Mouse (Mus musculus): ENCODE measurements around the gene Derl2. TPM values are rescaled to one million over a fixed set of nuclear protein-coding genes. Genes with fewer than 3 reads are reported as not detected.

The Derl2 gene
- 26.5 and 38.8 TPM in 2 replicates for polyA plus RNA-seq (2015; fragmentation: Nextera tagmentation; extraction: Ambion mirVana)

GRCm38 (mm10) chr11:71019201-71020068, at the start of gene Derl2, which contains the start of gene Mis12:
Gene Derl2, minus strand, starts transcription at chr11:71019841.
Gene Mis12, plus strand, starts transcription at chr11:71019611.

DNA sequence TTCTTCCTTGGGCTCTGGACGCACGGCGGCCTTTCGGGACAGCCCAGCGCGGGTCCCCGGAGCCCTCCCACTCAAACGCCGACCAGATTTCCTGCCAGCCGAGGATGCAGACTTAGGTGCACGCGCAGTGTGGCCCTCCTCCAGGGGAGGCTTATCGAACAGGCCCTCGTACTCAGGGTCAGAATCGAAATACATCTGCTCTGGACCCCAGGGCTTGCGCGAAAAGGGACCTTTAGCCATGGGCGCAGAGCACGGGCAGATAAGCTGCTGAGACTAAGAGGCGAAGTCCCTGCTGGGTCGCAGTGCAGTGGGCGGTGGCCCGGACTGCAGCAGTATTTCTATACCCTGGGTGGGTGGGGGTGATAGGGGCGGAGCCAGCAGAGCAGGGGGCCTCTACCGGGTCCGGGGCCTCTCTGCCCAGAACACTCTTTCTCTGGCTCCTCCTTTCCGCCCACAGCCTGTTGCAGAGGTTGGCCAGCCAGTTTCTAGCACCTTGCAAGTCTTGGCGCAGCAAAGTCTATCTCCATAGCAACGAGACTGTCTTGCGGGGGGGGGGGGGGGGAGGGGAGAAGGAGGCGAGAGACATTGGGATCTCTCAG, 13.6 kb upstream of the Derl2 start, which contains the start of gene 6330403K07Rik:
TSS of gene 6330403K07Rik (minus strand) at position 351 of the 599 bp plus-strand sequence.

DNA sequence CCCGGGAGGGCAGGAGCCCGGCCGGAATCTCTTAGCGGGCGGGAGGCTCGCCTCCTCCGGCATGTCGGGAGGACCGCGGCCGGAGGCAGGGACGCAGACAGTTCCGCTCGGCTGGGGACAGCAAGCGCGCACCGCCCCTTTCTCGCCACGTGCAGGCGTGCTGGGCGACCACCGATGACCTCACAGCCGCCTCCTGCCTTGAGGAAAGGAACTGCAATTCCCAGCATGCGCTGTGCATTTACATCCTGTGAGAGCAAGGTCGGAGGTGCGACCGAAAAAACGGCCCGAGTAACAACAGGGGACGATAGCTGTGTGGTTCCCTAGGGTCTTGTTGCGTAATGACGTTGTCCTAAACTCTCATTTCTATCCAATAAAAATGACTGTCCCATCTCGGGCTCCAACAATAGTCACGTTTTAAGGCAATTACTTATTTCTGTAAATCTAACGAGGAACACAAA, 15.3 kb downstream of the Derl2 start, which contains the start of gene Dhx33:
TSS of gene Dhx33 (minus strand) at position 122 of the 458 bp plus-strand sequence.

DNA sequence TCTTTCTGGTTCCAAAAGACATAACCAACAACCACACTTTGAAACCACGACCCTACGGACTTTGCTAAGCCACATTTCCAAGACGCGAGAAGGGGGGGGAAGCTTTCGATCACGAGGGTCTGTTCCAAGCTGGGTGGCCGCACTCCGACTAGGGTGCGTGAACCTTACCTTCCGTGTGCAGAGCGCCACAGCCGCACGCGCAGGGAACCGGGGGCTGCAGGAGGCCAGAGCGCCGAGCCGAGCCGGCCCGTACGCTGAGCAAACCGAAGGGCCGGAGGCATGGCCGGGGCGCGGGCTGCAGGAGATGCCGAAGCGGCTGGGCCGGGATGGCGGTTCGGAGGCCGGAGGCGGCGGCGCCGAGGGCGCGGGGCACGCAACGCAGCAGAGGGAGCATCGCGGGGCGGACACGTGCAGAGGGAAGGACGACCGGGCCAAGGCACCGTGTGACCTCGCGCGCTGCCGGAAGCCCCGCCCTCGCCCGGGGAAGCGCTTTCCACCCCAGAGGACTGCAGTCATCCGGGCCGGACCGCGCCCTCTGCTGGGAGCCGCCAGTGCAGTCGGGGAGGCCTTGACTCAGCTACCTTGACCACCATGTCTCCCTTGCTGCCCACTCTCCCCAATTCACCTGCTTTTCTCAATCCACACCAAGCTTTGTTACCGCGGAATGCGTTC, 36.9 kb downstream of the Derl2 start, which contains the start of gene C1qbp:
TSS of gene C1qbp (minus strand) at position 470 of the 672 bp plus-strand sequence.

GRCm38 (mm10) chr11:70969821-70970559, 49.7 kb downstream of the Derl2 start, which contains the start of the genes Nup88 and Rpain:
Gene Nup88, minus strand, starts transcription at chr11:70969973.
Gene Rpain, plus strand, starts transcription at chr11:70970213.

Other genes starting within 250 kb of the Derl2 start
- gene Scimp, start 207.3 kb downstream of the Derl2 start, polyA plus RNA-seq (2015; fragmentation: Nextera tagmentation; extraction: Ambion mirVana) = 0.45 and 0.52 TPM in 2 replicates
- 27.2 and 28.6 TPM in 2 replicates for gene Rabep1, start 175.1 kb downstream of the Derl2 start, polyA plus RNA-seq (2015; fragmentation: Nextera tagmentation; extraction: Ambion mirVana)
- gene Nup88, start 49.9 kb downstream of the Derl2 start, polyA plus RNA-seq (2015; fragmentation: Nextera tagmentation; extraction: Ambion mirVana) = 77.0 and 77.8 TPM in 2 replicates
- gene Rpain, start 49.6 kb downstream of the Derl2 start, polyA plus RNA-seq (2015; fragmentation: Nextera tagmentation; extraction: Ambion mirVana) = 32.9 and 36.9 TPM in 2 replicates
- gene C1qbp, start 36.8 kb downstream of the Derl2 start, polyA plus RNA-seq (2015; fragmentation: Nextera tagmentation; extraction: Ambion mirVana) = 221 and 223 TPM in 2 replicates
- gene Dhx33, start 15.4 kb downstream of the Derl2 start, polyA plus RNA-seq (2015; fragmentation: Nextera tagmentation; extraction: Ambion mirVana) = 6.4 TPM in 2 replicates
- gene Mis12, start 230 bp downstream of the Derl2 start, polyA plus RNA-seq (2015; fragmentation: Nextera tagmentation; extraction: Ambion mirVana) = 9.1 and 10.8 TPM in 2 replicates
- gene 6330403K07Rik, start 13.7 kb upstream of the Derl2 start, polyA plus RNA-seq (2015; fragmentation: Nextera tagmentation; extraction: Ambion mirVana) = 29.7 and 29.9 TPM in 2 replicates
- 0.09 TPM in 1 of 2 replicates, not detected in the other for gene Nlrp1a, start 124.9 kb upstream of the Derl2 start, polyA plus RNA-seq (2015; fragmentation: Nextera tagmentation; extraction: Ambion mirVana)
- 0.05 TPM in 2 replicates for gene Nlrp1b, start 210.9 kb upstream of the Derl2 start, polyA plus RNA-seq (2015; fragmentation: Nextera tagmentation; extraction: Ambion mirVana)